Mouse (Mus musculus) layer of hippocampus, postnatal 10 days (tissue): Measurements from ENCODE around the gene Ntsr1. TPM values are rescaled to one million over a fixed set of nuclear protein-coding genes. Genes with fewer than 3 reads are reported as not detected.

Source experiments
- DNase-seq, 2 experiments: peaks; one replicate each; pipeline ENCODE4 v3.0.0; 2021; ENCODE audit warnings: low spot score in 2 of 2
- total RNA-seq, 2 experiments: library from RNA; stranded (reverse); gene quantifications; 2 replicates each; pipeline ENCODE4 v1.2.3; 2021

Gene Ntsr1
- total RNA-seq, 2 experiments from 2014 or later, result 16.2 to 16.9 TPM

- no peak for DNase-seq
Observed at GRCm38 (mm10) chr2:180506281-180506680, 6.5 kb downstream of the Ntsr1 start.

- no peak for DNase-seq
Observed at GRCm38 (mm10) chr2:180508455-180509115, 8.8 kb downstream of the Ntsr1 start.

- no peak for DNase-seq
Observed at GRCm38 (mm10) chr2:180510867-180511266, 11.1 kb downstream of the Ntsr1 start.

- no peak for DNase-seq
Observed at GRCm38 (mm10) chr2:180511875-180512661, 12.3 kb downstream of the Ntsr1 start.

- DNase-seq, result no peak
Observed at GRCm38 (mm10) chr2:180513019-180513418, 13.2 kb downstream of the Ntsr1 start.

- DNase-seq, result no peak
Observed at GRCm38 (mm10) chr2:180513835-180514234, 14.1 kb downstream of the Ntsr1 start.

- no peak for DNase-seq
Observed at GRCm38 (mm10) chr2:180521437-180522221, 21.9 kb downstream of the Ntsr1 start.

GRCm38 (mm10) chr2:180522825-180523224 lies 23.0 kb downstream of the Ntsr1 start:
- DNase-seq, result no peak

- DNase-seq, result no peak
Observed at GRCm38 (mm10) chr2:180527447-180527846, 27.7 kb downstream of the Ntsr1 start.

GRCm38 (mm10) chr2:180527883-180528282 lies 28.1 kb downstream of the Ntsr1 start:
- no peak for DNase-seq

- DNase-seq, result no peak
Observed at GRCm38 (mm10) chr2:180530130-180530529, 30.4 kb downstream of the Ntsr1 start.

- DNase-seq, result no peak
Observed at GRCm38 (mm10) chr2:180530584-180530983, 30.8 kb downstream of the Ntsr1 start.

GRCm38 (mm10) chr2:180531671-180532385 lies 32.1 kb downstream of the Ntsr1 start:
- DNase-seq, result no peak

- no peak for DNase-seq
Observed at GRCm38 (mm10) chr2:180532386-180532995, 32.7 kb downstream of the Ntsr1 start.

GRCm38 (mm10) chr2:180533237-180533636 lies 33.5 kb downstream of the Ntsr1 start:
- DNase-seq, result no peak

- no peak for DNase-seq
Observed at GRCm38 (mm10) chr2:180543675-180544074, 43.9 kb downstream of the Ntsr1 start.

- no peak for DNase-seq
Observed at GRCm38 (mm10) chr2:180545046-180545445, 45.3 kb downstream of the Ntsr1 start.

GRCm38 (mm10) chr2:180547384-180548106 lies 47.8 kb downstream of the Ntsr1 start:
- peak in 1 of 2 experiments; percentile 50 for DNase-seq

- no peak for DNase-seq
Observed at GRCm38 (mm10) chr2:180552340-180552739, 52.6 kb downstream of the Ntsr1 start.

- no peak for DNase-seq
Observed at GRCm38 (mm10) chr2:180555219-180555618, 55.4 kb downstream of the Ntsr1 start.
